Mouse (Mus musculus): Measurements from ENCODE around the gene Insyn1.
A peak's percentile ranks its signal among the peaks of the same experiment; 100 is the strongest.

Insyn1 gene

GRCm38 (mm10) chr9:58534766-58535165 lies 46.4 kb downstream of the Insyn1 start:
- peak; percentile 55 for DNase-seq (ENCODE audit: low read depth, low spot score)

GRCm38 (mm10) chr9:58535447-58536134 lies 47.2 kb downstream of the Insyn1 start:
- no peak for DNase-seq (ENCODE audit: low read depth, low spot score)

- no peak for DNase-seq (ENCODE audit: low read depth, low spot score)
Measured at GRCm38 (mm10) chr9:58537774-58538173, 49.4 kb downstream of the Insyn1 start.

GRCm38 (mm10) chr9:58539886-58540285 lies 51.5 kb downstream of the Insyn1 start:
- peak; percentile 55 for DNase-seq (ENCODE audit: low read depth, low spot score)

GRCm38 (mm10) chr9:58541895-58542338 lies 53.5 kb downstream of the Insyn1 start:
- peak; percentile 89 for DNase-seq (ENCODE audit: low read depth, low spot score)

GRCm38 (mm10) chr9:58544879-58545324 lies 56.5 kb downstream of the Insyn1 start:
- no peak for DNase-seq (ENCODE audit: low read depth, low spot score)

GRCm38 (mm10) chr9:58545428-58545827 lies 57.0 kb downstream of the Insyn1 start:
- DNase-seq (ENCODE audit: low read depth, low spot score), result no peak

GRCm38 (mm10) chr9:58546630-58547360 lies 58.4 kb downstream of the Insyn1 start:
- peak; percentile 74 for DNase-seq (ENCODE audit: low read depth, low spot score)

GRCm38 (mm10) chr9:58548897-58549296 lies 60.5 kb downstream of the Insyn1 start:
- DNase-seq (ENCODE audit: low read depth, low spot score), result no peak
